In the genomic region with DNA sequence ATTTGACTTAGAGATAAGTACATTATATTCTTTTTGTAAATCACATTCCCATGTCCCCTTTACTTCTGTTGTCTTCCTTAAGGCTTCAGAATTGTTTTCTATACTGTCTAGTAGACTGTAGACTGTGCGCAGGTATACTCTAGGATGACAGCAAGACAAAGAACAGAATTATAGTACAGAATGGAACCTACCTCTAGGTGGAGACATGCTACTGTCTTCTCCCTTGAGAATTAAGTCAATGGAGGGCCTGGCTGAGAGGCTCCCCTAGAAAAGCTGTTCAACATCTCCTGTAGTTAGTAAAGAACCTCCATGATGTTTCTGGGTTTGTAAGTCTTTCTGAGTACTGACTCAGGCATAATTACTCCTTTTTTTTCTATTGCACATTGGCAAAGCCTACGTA, we compare ENCODE assay signal across 1 mouse cellular context.
TF ChIP-seq lines count a peak whose summit lies in the region.

No protein-coding gene starts in this region.

TF ChIP-seq in MEL, 35 proteins besides CTCF, POLR2A, EP300 and RAD21:
- TF ChIP-seq MAFK (IDR thresholded peaks at IDR 0.05; ENCODE audit: borderline replicate concordance, low read depth, low read length) = no peak
- TF ChIP-seq ELF1 (IDR thresholded peaks at IDR 0.05; ENCODE audit: low read depth, low read length) = no peak
- TF ChIP-seq ZMIZ1 (IDR thresholded peaks at IDR 0.05; ENCODE audit: low read depth, low read length) = no peak
- TF ChIP-seq MYC (IDR thresholded peaks at IDR 0.05; ENCODE audit: low read depth, low read length) = no peak
- TF ChIP-seq MYB (IDR thresholded peaks at IDR 0.05; ENCODE audit: low read depth, low read length) = no peak
- no peak for TF ChIP-seq CHD2 (IDR thresholded peaks at IDR 0.05; ENCODE audit: low read length)
- TF ChIP-seq MEF2A (IDR thresholded peaks at IDR 0.05; ENCODE audit: extremely low read depth, insufficient replicate concordance, low read depth, low read length, poor library complexity, severe bottlenecking) = no peak
- TF ChIP-seq KAT2A (conservative IDR thresholded peaks at IDR 0.05; ENCODE audit: low read depth, low read length) = no peak
- TF ChIP-seq ETS1 (IDR thresholded peaks at IDR 0.05; ENCODE audit: low read depth, low read length) = no peak
- TF ChIP-seq POLR2AphosphoS5 (IDR thresholded peaks at IDR 0.05; ENCODE audit: borderline replicate concordance, low read depth, low read length) = no peak
- no peak for TF ChIP-seq NRF1 (IDR thresholded peaks at IDR 0.05; ENCODE audit: insufficient read depth, low read depth, low read length, poor library complexity, severe bottlenecking)
- TF ChIP-seq TBP (IDR thresholded peaks at IDR 0.05; ENCODE audit: low read depth, low read length) = no peak
- TF ChIP-seq UBTF (IDR thresholded peaks at IDR 0.05; ENCODE audit: borderline replicate concordance, insufficient read depth, low read depth, low read length) = no peak
